Mouse (Mus musculus) spleen, adult 2 months (tissue): ENCODE data around the gene Psmb7.

Experiments
- CTCF ChIP-seq: fragments of 200-500 bp; IDR thresholded peaks from 2 replicates; pipeline ENCODE4 v1.5.1; 2011; ENCODE audit warnings: mild to moderate bottlenecking, inconsistent platforms; ENCODE audit not compliant: insufficient read depth, insufficient read length, insufficient replicate concordance; ENCODE audit errors: extremely low read depth
- POLR2A ChIP-seq: fragments of 200-500 bp; IDR thresholded peaks from 2 replicates; pipeline ENCODE4 v1.6.1; 2011; ENCODE audit warnings: low read depth, low read length, inconsistent platforms

DNA sequence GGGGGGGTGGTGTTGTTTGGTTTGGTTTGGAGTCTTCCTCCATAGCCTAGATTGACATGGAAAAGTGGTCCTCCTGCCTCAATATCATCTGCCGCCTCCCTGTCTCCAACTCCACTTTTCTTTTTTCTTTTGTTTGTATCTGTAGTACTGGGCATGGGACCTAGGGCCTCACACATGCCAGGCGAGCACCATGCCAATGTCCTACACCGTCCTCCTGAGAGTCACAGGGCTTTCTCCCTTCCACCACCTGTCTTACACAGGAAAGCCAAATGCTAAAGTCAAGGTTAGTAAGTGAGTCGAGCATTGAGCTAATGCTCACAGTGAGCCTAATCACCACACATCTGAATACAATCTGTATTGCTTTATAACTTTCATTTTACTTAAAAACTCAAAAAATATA, 24.1 kb downstream of the Psmb7 start:
- TF ChIP-seq CTCF (no peak), POLR2A (no peak)
